Mouse (Mus musculus) c-Kit-positive CD71-positive TER-119-positive erythroid progenitor cells, embryonic 14.5 days (primary cell): ENCODE data around the gene Adap1.
"Not testable (repeated sequence)": the region's sequence is repeated elsewhere in the genome, so short reads cannot be mapped to it uniquely, and the experiment has no call there.

Experiments used
- DNase-seq: peaks from one replicate; pipeline ENCODE4 v3.0.0-alpha.2; 2013; ENCODE audit warnings: low spot score

Gene Adap1

GRCm38 (mm10) chr5:139351134-139351533 is 25.7 kb upstream of the Adap1 start, which contains the start of gene Cox19:
Gene Cox19, minus strand, starts transcription at chr5:139351418.
- no peak for DNase-seq

- peak; percentile 56 for DNase-seq
Measured at GRCm38 (mm10) chr5:139349713-139350112, 24.3 kb upstream of the Adap1 start.

- no peak for DNase-seq
Measured at GRCm38 (mm10) chr5:139347225-139347624, 21.8 kb upstream of the Adap1 start.

GRCm38 (mm10) chr5:139345364-139345714 is 19.9 kb upstream of the Adap1 start:
- DNase-seq, result no peak

- DNase-seq, result peak; percentile 94
Measured at GRCm38 (mm10) chr5:139344687-139345363, 19.4 kb upstream of the Adap1 start.

GRCm38 (mm10) chr5:139344021-139344686 is 18.7 kb upstream of the Adap1 start:
- peak; percentile 83 for DNase-seq

- no peak for DNase-seq
Measured at GRCm38 (mm10) chr5:139338891-139339290, 13.5 kb upstream of the Adap1 start.

- no peak for DNase-seq
Measured at GRCm38 (mm10) chr5:139338403-139338802, 13.0 kb upstream of the Adap1 start.

GRCm38 (mm10) chr5:139337826-139338370 is 12.5 kb upstream of the Adap1 start:
- no peak for DNase-seq

GRCm38 (mm10) chr5:139335634-139336033 is 10.2 kb upstream of the Adap1 start:
- DNase-seq, result no peak

GRCm38 (mm10) chr5:139334394-139334793 is 9.0 kb upstream of the Adap1 start:
- DNase-seq, result not testable (repeated sequence)

- DNase-seq, result no peak
Measured at GRCm38 (mm10) chr5:139333301-139334013, 8.0 kb upstream of the Adap1 start.

- no peak for DNase-seq
Measured at GRCm38 (mm10) chr5:139332590-139333272, 7.3 kb upstream of the Adap1 start.

GRCm38 (mm10) chr5:139331742-139332141 is 6.3 kb upstream of the Adap1 start:
- peak; percentile 72 for DNase-seq

- no peak for DNase-seq
Measured at GRCm38 (mm10) chr5:139330766-139331165, 5.3 kb upstream of the Adap1 start.

GRCm38 (mm10) chr5:139327634-139328020 is 2.2 kb upstream of the Adap1 start:
- no peak for DNase-seq

- DNase-seq, result no peak
Measured at GRCm38 (mm10) chr5:139326986-139327633, 1.7 kb upstream of the Adap1 start.

GRCm38 (mm10) chr5:139326111-139326696 is 782 bp upstream of the Adap1 start:
- DNase-seq, result no peak

- DNase-seq, result no peak
Measured at GRCm38 (mm10) chr5:139324691-139325394, 579 bp downstream of the Adap1 start.

GRCm38 (mm10) chr5:139324045-139324491 is 1.4 kb downstream of the Adap1 start:
- no peak for DNase-seq
